Mouse (Mus musculus): Measurements from ENCODE around the gene Umodl1. TPM values are rescaled to one million over a fixed set of nuclear protein-coding genes. Genes with fewer than 3 reads are reported as not detected.
A peak's percentile ranks its signal among the peaks of the same experiment; 100 is the strongest.

Gene Umodl1
- polyA plus RNA-seq, 1 experiment from 2014 or later: not detected

DNA sequence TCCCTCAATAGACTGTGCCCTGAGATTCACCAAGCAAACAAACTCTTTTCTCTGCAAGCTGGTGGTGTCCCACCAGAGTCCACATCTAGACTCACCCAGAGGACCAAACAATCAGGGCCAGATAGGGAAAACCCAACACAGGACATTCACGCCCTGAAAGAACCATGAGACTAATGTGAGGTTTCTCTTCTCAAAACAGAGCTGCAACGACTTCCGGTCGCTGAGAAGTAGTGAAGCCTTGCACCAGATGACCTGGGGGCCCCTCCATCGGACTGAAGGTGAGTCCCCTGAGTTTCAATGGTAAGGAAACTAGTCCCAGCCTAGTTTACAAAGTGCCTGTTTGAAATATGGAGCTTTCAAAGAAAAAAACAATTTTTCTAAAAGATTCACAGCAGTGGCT lies 48.2 kb downstream of the Umodl1 start:
- Histone ChIP-seq H3K27ac (no peak overlapping the region), H3K4me2 (no peak overlapping the region), H3K9ac (no peak overlapping the region), H3K9me3 (replicated peaks) (no peaks in the 10 kb centered on the region), H3K4me1 (no peaks in the 10 kb centered on the region), H3K4me3 (no peak overlapping the region), H3K27me3 (replicated peaks) (no peaks in the 10 kb centered on the region), H3K36me3 (no peaks in the 10 kb centered on the region)
- ATAC-seq: no peak
- 56% methylated on average over 5 of the region's 5 CpGs for WGBS (ENCODE audit: insufficient replicate concordance)

DNA sequence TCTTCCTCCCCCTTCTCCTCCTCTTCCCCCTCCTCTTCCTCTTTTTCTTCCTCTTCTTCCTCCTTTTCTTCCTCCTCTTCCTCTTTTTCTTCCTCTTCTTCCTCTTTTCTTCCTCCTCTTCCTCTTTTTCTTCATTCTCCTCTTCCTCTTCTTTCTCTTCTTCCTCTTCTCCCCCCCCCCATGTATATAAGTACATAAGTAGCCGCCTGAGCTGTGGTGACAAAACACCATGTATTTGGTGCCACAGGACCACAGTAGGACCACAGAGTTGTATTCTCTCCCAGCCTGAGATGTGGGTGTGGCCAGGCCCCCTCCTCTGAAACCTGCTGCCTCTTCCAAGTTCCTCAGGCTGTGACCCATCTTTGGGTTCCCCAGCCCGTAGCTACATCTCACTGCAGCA lies 50.8 kb downstream of the Umodl1 start:
- Histone ChIP-seq H3K9ac (no peak overlapping the region), H3K27me3 (replicated peaks) (0 out of 2 replicates have a peak, but pooled peaks cover 9% of the 10 kb centered on the region), H3K9me3 (replicated peaks) (no peaks in the 10 kb centered on the region), H3K4me2 (no peak overlapping the region), H3K36me3 (no peaks in the 10 kb centered on the region), H3K4me1 (no peaks in the 10 kb centered on the region), H3K4me3 (no peak overlapping the region), H3K27ac (no peak overlapping the region)
- ATAC-seq: no peak
- WGBS (ENCODE audit: insufficient replicate concordance): 39% methylated on average over 2 of the region's 2 CpGs

DNA sequence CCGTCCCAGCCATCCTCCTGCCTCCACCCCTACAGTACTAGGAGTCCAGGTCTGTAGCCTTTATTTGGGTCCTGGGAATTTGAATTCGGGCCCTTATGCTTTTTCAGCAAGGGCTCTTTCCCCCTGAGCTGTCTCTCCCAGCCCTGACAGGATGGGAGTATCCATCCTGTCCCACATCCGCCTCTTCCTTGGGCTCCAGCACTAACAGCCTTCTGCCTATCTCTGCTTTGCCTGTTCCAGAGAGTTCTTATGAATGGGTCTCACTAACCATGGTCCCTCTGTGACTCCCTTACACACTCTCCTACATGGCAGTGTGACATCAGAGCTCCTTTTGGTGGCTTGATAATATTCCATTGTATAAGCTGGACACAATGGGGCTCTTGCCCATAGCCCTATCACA lies 52.9 kb downstream of the Umodl1 start:
- Histone ChIP-seq H3K4me3 (no peak overlapping the region), H3K4me2 (no peak overlapping the region), H3K9ac (no peak overlapping the region), H3K27me3 (replicated peaks) (0 out of 2 replicates have a peak, but pooled peaks cover 9% of the 10 kb centered on the region), H3K9me3 (replicated peaks) (no peaks in the 10 kb centered on the region), H3K36me3 (no peaks in the 10 kb centered on the region), H3K27ac (no peak overlapping the region), H3K4me1 (peaks cover 4% of the 10 kb centered on the region; the same call in 1 of the 2 replicates)
- ATAC-seq: no peak
- 53% methylated on average over 3 of the region's 3 CpGs for WGBS (ENCODE audit: insufficient replicate concordance)

DNA sequence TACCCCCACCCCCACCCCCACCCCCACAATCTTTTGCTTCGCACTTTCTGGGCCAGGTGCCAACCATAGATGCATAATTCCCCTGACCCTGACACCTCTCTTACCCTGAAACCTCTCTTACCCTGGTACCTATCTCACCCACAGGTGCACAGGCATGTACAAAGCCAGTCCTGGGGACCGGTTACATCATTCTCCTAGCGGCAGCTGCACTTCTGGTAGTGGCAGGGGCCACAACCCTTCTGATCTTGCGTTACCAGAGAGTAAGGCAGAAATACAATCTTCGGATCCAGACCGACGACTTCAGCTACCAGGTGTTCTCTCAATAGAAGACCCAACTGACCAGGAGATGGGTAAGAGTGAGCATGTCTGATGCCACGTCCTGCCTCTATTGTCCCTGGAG lies 54.0 kb downstream of the Umodl1 start:
- H3K4me2 ChIP-seq: no peak overlapping the region
- no peak for ATAC-seq

DNA sequence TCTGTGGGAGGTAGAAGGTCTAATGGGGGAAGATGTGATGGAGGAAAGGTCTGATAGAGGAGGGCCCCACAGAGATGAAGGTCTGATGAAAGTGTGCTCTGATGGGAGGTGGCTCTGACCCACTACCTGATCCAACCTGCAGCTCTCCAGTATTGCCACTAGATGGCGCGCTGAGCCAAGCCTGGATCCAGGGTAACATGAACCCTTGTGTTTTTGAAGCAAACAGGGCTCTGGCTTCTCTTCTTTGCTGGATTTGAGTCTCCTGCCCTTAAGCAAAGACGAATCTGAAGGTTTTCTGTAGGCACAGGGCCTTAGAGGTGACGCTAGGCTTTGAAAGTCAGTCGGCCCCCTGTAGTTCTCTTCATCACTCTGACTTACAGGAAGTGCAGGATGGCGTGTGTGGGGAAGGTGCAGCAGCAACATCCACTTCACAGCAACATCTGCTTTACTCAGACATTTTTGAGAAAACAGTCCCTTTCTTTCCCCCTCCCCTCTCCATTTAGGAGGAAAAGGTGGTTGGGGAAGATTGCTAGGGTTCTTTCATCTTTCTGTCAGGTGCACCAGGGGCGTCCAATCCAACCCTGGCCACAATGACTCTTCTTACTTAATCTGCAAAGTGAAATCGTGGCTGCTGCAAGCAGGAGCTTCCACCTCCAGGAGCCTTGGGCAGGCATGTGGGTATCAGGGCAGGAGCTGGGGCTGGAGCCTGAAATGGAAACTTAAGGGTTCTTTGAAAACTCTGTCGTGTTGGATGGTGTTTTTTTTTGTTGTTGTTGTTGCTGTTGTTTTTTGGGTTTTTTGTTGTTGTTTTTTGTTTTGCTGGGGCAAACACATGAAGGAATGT lies 57.3 kb downstream of the Umodl1 start:
- H3K4me2 ChIP-seq: 0 out of 2 replicates have a peak overlapping the region, but pooled peaks have one; percentile 10
- ATAC-seq: no peak
- H3K36me3 ChIP-seq: no peaks in the 10 kb centered on the region

More for the DNA sequence above, 54.0 kb downstream of the Umodl1 start:
- peaks cover 4% of the 10 kb centered on the region; the same call in 1 of the 2 replicates for H3K4me1 ChIP-seq
- H3K27ac ChIP-seq: no peak overlapping the region
- H3K27me3 ChIP-seq (replicated peaks): peaks cover 10% of the 10 kb centered on the region; the same call in 1 of the 2 replicates
- no peak overlapping the region for H3K9ac ChIP-seq
- WGBS (ENCODE audit: insufficient replicate concordance): 66% methylated on average over 8 of the region's 8 CpGs
- no peaks in the 10 kb centered on the region for H3K36me3 ChIP-seq
- no peaks in the 10 kb centered on the region for H3K9me3 ChIP-seq (replicated peaks)
- no peak overlapping the region for H3K4me3 ChIP-seq

DNA sequence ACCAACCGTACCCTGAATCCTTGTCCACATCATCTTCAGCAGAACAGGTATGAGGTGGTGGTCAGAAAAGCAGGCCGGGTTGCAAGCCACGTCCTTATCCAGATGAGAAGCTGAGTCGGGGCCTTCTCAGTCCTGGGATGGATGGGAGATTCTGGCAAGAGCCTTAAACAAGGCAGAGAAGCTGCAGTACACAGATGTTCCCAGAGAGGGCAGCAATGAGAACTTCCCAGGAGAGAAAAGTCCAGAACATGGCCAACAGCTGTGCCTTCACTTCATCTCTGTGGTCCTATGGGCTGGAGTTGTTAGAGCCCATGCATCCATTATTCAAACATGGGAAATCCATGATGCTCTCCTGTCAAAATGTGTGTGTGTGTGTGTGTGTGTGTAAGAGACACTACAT lies 63.8 kb downstream of the Umodl1 start:
- Histone ChIP-seq H3K4me1 (no peaks in the 10 kb centered on the region), H3K4me3 (no peak overlapping the region), H3K9ac (no peak overlapping the region), H3K9me3 (replicated peaks) (no peaks in the 10 kb centered on the region), H3K4me2 (no peak overlapping the region), H3K27me3 (replicated peaks) (0 out of 2 replicates have a peak, but pooled peaks cover 7% of the 10 kb centered on the region), H3K36me3 (no peaks in the 10 kb centered on the region), H3K27ac (no peak overlapping the region)
- WGBS (ENCODE audit: insufficient replicate concordance): 48% methylated on average over 4 of the region's 4 CpGs
- no peak for ATAC-seq

More for the DNA sequence above, 57.3 kb downstream of the Umodl1 start:
- 23% methylated on average over 9 of the region's 9 CpGs for WGBS (ENCODE audit: insufficient replicate concordance)
- Histone ChIP-seq H3K9me3 (replicated peaks) (no peaks in the 10 kb centered on the region), H3K27me3 (replicated peaks) (peaks cover 17% of the 10 kb centered on the region; the same call in 1 of the 2 replicates), H3K27ac (no peak overlapping the region), H3K4me3 (no peak overlapping the region), H3K4me1 (peaks cover 4% of the 10 kb centered on the region; the same call in 1 of the 2 replicates), H3K9ac (no peak overlapping the region)

DNA sequence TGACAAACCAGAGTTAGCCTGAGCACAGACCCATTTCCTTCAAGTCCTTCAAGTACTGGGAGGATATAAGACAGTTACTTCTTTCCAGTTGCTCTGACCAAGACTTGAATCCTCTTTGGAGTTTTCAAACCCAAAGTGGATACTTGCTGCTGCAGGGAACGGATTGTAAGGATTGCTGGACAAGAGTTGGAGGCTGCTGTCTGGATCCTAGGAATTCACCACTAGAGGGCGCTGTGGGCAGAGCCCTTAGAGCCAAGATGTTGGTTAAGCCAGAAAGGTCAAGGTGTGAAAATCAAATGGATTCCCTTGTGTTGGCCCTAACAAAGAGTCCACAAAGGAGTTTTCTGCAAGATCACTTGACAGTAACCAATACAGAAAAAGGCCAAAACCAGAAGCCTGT lies 65.1 kb downstream of the Umodl1 start:
- Histone ChIP-seq H3K36me3 (no peaks in the 10 kb centered on the region), H3K4me1 (peaks cover 7% of the 10 kb centered on the region), H3K9ac (no peak overlapping the region), H3K27ac (no peak overlapping the region), H3K4me3 (no peak overlapping the region), H3K9me3 (replicated peaks) (no peaks in the 10 kb centered on the region), H3K27me3 (replicated peaks) (no peaks in the 10 kb centered on the region), H3K4me2 (no peak overlapping the region)
- WGBS (ENCODE audit: insufficient replicate concordance): 3% methylated on average over 2 of the region's 2 CpGs
- no peak for ATAC-seq

DNA sequence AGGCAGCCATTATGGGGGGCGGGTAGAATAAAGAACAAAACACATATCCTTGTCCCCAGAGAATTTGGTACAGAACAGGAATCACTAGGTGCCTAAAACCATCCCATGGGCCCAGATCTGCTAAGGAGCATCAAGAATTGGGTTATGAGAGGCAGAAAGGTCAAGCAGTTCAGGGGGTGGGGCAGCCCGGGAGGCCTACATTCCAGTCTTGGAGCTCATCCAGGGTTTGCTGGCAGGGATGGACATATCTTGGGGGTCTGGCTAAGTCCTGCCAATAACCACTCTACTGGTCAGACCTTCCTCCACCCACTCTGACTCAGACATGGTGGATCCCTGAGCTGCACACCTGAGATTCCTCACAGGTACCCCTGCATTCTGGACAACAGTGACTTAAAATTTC lies 65.6 kb downstream of the Umodl1 start:
- peaks cover 9% of the 10 kb centered on the region for H3K4me1 ChIP-seq
- H3K27me3 ChIP-seq (replicated peaks): no peaks in the 10 kb centered on the region
- 74% methylated on average over 2 of the region's 2 CpGs for WGBS (ENCODE audit: insufficient replicate concordance)
- no peak overlapping the region for H3K4me2 ChIP-seq
- H3K4me3 ChIP-seq: no peak overlapping the region
- no peak for ATAC-seq
- H3K9me3 ChIP-seq (replicated peaks): no peaks in the 10 kb centered on the region
- no peak overlapping the region for H3K27ac ChIP-seq
- no peak overlapping the region for H3K9ac ChIP-seq
- no peaks in the 10 kb centered on the region for H3K36me3 ChIP-seq

DNA sequence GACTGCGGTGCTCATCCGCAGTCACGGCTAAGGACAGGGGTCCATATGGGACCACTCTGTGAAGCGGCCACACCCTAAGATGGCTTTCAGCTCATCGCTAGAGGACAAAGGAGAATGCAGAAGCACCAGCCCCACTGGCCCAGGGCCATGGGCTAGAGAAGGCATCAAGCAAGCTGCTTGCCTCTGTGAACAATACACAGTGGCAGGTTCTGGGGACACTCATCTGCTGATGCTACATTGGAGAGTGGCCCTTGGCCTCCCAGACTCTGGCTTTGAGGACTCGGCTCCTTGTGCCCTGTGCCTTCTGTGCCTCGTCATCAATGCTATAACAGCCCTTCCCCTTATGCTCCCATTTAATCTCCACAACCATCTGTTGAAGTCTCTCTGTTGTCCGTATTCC lies 66.8 kb downstream of the Umodl1 start:
- 70% methylated on average over 8 of the region's 8 CpGs for WGBS (ENCODE audit: insufficient replicate concordance)
- H3K4me2 ChIP-seq: no peak overlapping the region
- H3K4me3 ChIP-seq: no peak overlapping the region
- H3K27ac ChIP-seq: no peak overlapping the region
- no peaks in the 10 kb centered on the region for H3K36me3 ChIP-seq
- H3K9ac ChIP-seq: no peak overlapping the region
- H3K9me3 ChIP-seq (replicated peaks): no peaks in the 10 kb centered on the region
- ATAC-seq: no peak
- H3K27me3 ChIP-seq (replicated peaks): no peaks in the 10 kb centered on the region
- H3K4me1 ChIP-seq: peaks cover 9% of the 10 kb centered on the region

DNA sequence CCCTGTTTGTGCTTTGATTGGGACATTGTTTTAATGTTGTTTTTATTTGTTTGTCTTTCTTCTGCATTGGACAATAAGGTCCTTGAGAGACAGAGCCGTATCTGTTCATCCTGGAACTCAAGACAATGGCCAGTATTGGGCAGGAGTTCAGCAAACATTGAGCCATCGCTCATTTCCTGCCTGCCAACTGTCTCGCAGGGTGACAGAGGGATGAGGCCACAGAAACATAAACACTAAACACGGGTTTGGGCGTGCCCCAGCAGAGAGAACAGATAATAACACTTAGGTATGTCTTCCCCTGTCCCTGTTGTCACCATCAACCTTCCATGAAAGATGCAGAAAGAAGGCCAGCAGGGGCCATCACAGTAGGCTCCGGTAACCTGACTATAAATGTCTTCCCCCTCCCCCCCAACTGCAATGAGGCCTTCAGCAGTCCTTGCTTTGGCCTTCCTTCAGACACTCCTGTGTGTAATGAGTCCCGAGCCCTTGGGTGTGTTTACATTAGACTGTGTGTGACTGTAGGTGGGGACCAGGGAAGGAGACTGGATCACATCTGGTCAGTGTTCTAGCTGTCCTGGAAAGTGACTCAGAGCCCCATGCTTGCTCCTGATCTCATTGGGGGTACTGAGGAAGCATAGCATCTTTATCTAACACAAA lies 69.8 kb downstream of the Umodl1 start:
- WGBS (ENCODE audit: insufficient replicate concordance): 40% methylated on average over 7 of the region's 7 CpGs
- H3K4me1 ChIP-seq: peaks cover 9% of the 10 kb centered on the region
- no peaks in the 10 kb centered on the region for H3K9me3 ChIP-seq (replicated peaks)
- no peak overlapping the region for H3K4me2 ChIP-seq
- no peak overlapping the region for H3K27ac ChIP-seq
- no peaks in the 10 kb centered on the region for H3K27me3 ChIP-seq (replicated peaks)
- no peak overlapping the region for H3K9ac ChIP-seq
- H3K4me3 ChIP-seq: no peak overlapping the region
- no peaks in the 10 kb centered on the region for H3K36me3 ChIP-seq
- no peak for ATAC-seq

DNA sequence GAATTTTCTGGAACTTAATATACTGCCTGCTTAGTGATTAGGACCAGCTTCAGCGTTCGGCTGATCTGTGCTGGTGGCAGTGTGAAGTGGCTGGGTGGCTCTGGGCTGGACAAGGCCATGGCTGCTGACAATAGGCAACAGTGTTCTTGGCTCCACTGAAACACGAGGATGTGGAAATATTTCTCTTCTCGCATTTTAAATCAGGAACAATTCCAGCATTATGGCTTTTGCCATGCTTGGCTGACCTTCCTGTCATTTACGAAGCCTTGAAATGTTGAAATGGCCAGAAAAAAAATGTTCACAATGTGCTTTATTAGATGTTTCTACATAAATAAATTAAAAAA lies 70.3 kb downstream of the Umodl1 start:
- H3K27ac ChIP-seq: no peak overlapping the region
- H3K27me3 ChIP-seq (replicated peaks): no peaks in the 10 kb centered on the region
- no peaks in the 10 kb centered on the region for H3K9me3 ChIP-seq (replicated peaks)
- no peak overlapping the region for H3K9ac ChIP-seq
- no peak overlapping the region for H3K4me3 ChIP-seq
- 70% methylated on average over 5 of the region's 5 CpGs for WGBS (ENCODE audit: insufficient replicate concordance)
- peaks cover 9% of the 10 kb centered on the region for H3K4me1 ChIP-seq
- no peaks in the 10 kb centered on the region for H3K36me3 ChIP-seq
- no peak for ATAC-seq
- no peak overlapping the region for H3K4me2 ChIP-seq

DNA sequence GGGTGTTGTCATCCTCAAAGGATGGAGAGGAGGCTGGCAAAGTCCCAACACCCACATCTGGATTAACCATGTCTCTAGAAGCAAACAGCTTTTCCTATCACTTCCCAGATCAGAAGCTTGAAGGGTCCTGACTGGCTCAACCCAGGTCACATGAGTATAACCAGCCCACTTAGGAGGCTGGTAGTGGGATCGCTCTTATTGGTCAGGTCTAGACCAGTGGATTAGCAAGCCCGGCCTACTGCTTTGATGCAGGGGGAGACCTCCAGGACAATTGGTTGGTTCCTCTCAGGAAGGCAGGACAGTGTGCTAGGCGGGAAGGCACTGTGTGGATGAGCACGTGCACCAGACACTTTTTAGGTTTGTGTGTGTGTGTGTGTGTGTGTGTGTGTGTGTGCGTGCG lies 72.5 kb downstream of the Umodl1 start:
- no peak for ATAC-seq
- 81% methylated on average over 6 of the region's 6 CpGs for WGBS (ENCODE audit: insufficient replicate concordance)
- H3K9me3 ChIP-seq (replicated peaks): peaks cover under 1% of the 10 kb centered on the region; the same call in 1 of the 2 replicates

More for the DNA sequence above, 72.5 kb downstream of the Umodl1 start:
- no peaks in the 10 kb centered on the region for H3K36me3 ChIP-seq
- H3K27me3 ChIP-seq (replicated peaks): no peaks in the 10 kb centered on the region
- no peak overlapping the region for H3K9ac ChIP-seq
- H3K4me1 ChIP-seq: peaks cover 23% of the 10 kb centered on the region
- H3K4me2 ChIP-seq: no peak overlapping the region
- H3K4me3 ChIP-seq: no peak overlapping the region
- H3K27ac ChIP-seq: no peak overlapping the region
